Mouse (Mus musculus) hindbrain, embryonic 10.5 days (tissue): ENCODE measurements around the gene B4galt1. TPM values are rescaled to one million over a fixed set of nuclear protein-coding genes. Genes with fewer than 3 reads are reported as not detected.

Source experiments
- DNase-seq: peaks from one replicate; pipeline ENCODE4 v3.0.0-alpha.2; 2017; ENCODE audit warnings: low spot score
- H3K27ac ChIP-seq: fragments of 300-500 bp; sonication (generic); 2 replicates; pipeline ENCODE4 v1.5.1; 2016; ENCODE audit warnings: mild to moderate bottlenecking, moderate library complexity
- H3K27me3 ChIP-seq: fragments of 300-500 bp; sonication (generic); 2 replicates; pipeline ENCODE4 v1.6.1; 2016; ENCODE audit warnings: mild to moderate bottlenecking; ENCODE audit not compliant: poor library complexity, insufficient read depth, severe bottlenecking
- H3K36me3 ChIP-seq: fragments of 300-500 bp; sonication (generic); 2 replicates; pipeline ENCODE4 v1.6.1; 2016; ENCODE audit warnings: mild to moderate bottlenecking, moderate library complexity
- H3K4me1 ChIP-seq: fragments of 300-500 bp; sonication (generic); replicated peaks from 2 replicates; pipeline ENCODE4 v1.6.1; 2016; ENCODE audit warnings: mild to moderate bottlenecking
- H3K4me3 ChIP-seq: fragments of 300-500 bp; sonication (generic); 2 replicates; pipeline ENCODE4 v1.5.1; 2016; ENCODE audit warnings: mild to moderate bottlenecking, moderate library complexity
- H3K9me3 ChIP-seq: fragments of 300-500 bp; sonication (generic); 2 replicates; pipeline ENCODE4 v1.6.1; 2016; ENCODE audit warnings: mild to moderate bottlenecking, moderate library complexity
- WGBS: fragments of 180-500 bp; shearing (Covaris S2); methylation state at CpG from one replicate; pipeline ENCODE4 v1.1.7; 2016; 5-methylcytosine and 5-hydroxymethylcytosine counted together
- polyA plus RNA-seq: library from polyadenylated mRNA; unstranded; fragments of >200 nt; fragmentation: Nextera tagmentation; extraction: Ambion mirVana; gene quantifications from 2 replicates; pipeline ENCODE4 v1.2.1, GENCODE M21; 2016

B4galt1 gene
- polyA plus RNA-seq, 1 experiment from 2014 or later, result 15.2 TPM

DNA sequence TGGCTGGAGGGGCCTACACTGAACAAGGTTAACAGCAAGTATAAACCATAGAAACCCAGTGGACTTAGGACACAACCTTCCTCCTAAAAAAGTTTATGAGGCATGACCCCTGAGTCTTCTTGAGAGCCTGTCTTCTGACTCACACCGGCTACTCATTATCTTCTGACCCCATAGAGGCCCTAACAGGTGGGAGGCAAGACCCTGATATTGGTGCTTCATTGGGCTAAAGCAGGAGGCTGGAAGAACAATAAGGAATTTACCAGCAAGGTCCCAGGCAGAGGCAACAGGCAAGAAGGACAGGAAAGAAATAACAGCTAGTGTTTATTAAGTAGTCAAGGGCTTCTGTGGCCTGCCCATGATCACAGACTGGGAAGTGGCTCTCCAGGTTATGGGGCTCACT is 32.9 kb downstream of the B4galt1 start:
- no peak overlapping the region for H3K4me3 ChIP-seq

DNA sequence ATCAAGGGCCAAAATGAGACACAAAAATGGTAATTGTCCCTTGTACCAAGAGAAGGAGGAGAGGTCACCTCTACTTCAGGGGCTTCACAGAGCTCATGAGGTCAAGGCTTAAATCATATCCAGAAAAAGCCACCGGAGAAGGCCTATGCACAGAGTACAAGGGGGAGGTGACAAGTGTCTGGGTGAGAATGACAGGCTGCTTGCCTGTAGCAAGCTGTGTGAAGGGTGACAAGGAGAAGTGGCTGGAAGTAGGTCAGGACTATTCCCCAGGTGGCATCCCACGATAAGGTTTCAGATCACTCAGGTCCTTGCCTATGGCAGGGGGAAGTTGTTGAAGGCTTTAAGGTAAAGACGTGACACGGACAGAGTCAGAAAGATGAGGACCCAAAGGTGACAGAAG is 33.8 kb downstream of the B4galt1 start:
- Histone ChIP-seq H3K4me1 (peaks cover 7% of the 10 kb centered on the region; the same call in 1 of the 2 replicates), H3K27ac (no peak overlapping the region), H3K4me3 (no peak overlapping the region), H3K9me3 (no peaks in the 10 kb centered on the region), H3K36me3 (peaks cover 51% of the 10 kb centered on the region), H3K27me3 (no peaks in the 10 kb centered on the region)
- DNase-seq, result no peak
- WGBS, result 93% methylated on average over 4 of the region's 4 CpGs

More for the DNA sequence above, 32.9 kb downstream of the B4galt1 start:
- H3K27me3 ChIP-seq, result no peaks in the 10 kb centered on the region
- DNase-seq, result no peak
- no peaks in the 10 kb centered on the region for H3K9me3 ChIP-seq
- H3K4me1 ChIP-seq, result peaks cover 4% of the 10 kb centered on the region; the same call in 1 of the 2 replicates
- peaks cover 47% of the 10 kb centered on the region for H3K36me3 ChIP-seq
- 96% methylated on average over 1 of the region's 1 CpGs for WGBS
- no peak overlapping the region for H3K27ac ChIP-seq

DNA sequence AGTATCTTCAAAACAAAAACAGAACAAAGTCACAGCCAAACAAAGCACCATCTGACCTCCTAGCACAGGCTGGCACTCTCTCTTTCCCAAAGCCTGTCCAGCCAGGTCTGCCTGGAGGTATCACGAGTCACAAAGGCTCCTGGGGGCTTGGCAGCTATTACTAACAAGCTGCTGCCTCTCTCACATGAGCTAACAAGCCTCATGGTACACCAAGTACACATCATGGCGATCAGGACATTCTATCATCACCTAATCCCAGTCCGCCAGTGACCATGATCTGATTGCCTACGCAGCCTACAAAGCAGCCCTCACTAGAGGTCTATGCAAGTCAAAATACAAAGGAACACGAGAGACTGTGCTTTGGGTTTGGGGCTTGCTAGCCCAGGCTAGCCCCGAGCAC is 34.7 kb downstream of the B4galt1 start:
- Histone ChIP-seq H3K27ac (no peak overlapping the region), H3K4me3 (no peak overlapping the region), H3K36me3 (peaks cover 58% of the 10 kb centered on the region), H3K9me3 (no peaks in the 10 kb centered on the region), H3K27me3 (no peaks in the 10 kb centered on the region), H3K4me1 (0 out of 2 replicates have a peak, but pooled peaks cover 3% of the 10 kb centered on the region)
- WGBS, result 92% methylated on average over 6 of the region's 6 CpGs
- DNase-seq, result no peak

DNA sequence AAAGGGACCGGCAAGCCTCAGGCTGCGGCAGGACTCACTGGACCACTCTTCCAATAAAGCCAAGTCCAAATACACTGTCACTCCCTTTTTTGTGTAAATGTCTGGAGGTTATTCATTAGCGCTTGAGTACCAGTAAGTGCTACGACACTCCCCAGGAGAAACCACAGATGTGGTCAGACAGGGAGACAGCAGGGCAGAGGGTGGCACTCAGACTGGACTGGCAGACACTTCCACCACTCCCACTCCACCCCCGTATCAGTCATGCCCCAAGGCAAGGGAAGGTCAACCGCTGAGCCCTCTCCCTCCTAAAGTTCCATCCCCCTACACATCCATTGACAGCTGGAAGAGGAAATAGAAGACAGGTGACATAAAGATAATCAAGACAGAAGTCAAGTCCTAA is 35.4 kb downstream of the B4galt1 start:
- H3K4me3 ChIP-seq, result no peak overlapping the region
- H3K27ac ChIP-seq, result no peak overlapping the region
- DNase-seq, result no peak
- WGBS, result 87% methylated on average over 6 of the region's 6 CpGs
- H3K27me3 ChIP-seq, result no peaks in the 10 kb centered on the region
- H3K4me1 ChIP-seq, result 0 out of 2 replicates have a peak, but pooled peaks cover 3% of the 10 kb centered on the region
- H3K36me3 ChIP-seq, result peaks cover 62% of the 10 kb centered on the region
- H3K9me3 ChIP-seq, result no peaks in the 10 kb centered on the region

- Histone ChIP-seq H3K4me1 (0 out of 2 replicates have a peak, but pooled peaks cover 3% of the 10 kb centered on the region), H3K27me3 (no peaks in the 10 kb centered on the region), H3K36me3 (peaks cover 59% of the 10 kb centered on the region), H3K4me3 (no peak overlapping the region), H3K27ac (no peak overlapping the region), H3K9me3 (no peaks in the 10 kb centered on the region)
- WGBS, result 92% methylated on average over 12 of the region's 12 CpGs
- no peak for DNase-seq
Measured at GRCm38 (mm10) chr4:40817936-40818335, 35.9 kb downstream of the B4galt1 start.

- 42% methylated on average over 12 of the region's 12 CpGs for WGBS
- H3K36me3 ChIP-seq, result peaks cover 62% of the 10 kb centered on the region
- H3K27me3 ChIP-seq, result no peaks in the 10 kb centered on the region
- no peaks in the 10 kb centered on the region for H3K9me3 ChIP-seq
- DNase-seq, result no peak
- no peak overlapping the region for H3K4me3 ChIP-seq
- no peak overlapping the region for H3K27ac ChIP-seq
- 0 out of 2 replicates have a peak, but pooled peaks cover 3% of the 10 kb centered on the region for H3K4me1 ChIP-seq
Measured at GRCm38 (mm10) chr4:40815775-40816372, 37.9 kb downstream of the B4galt1 start.

GRCm38 (mm10) chr4:40815120-40815519 is 38.7 kb downstream of the B4galt1 start:
- 0 out of 2 replicates have a peak, but pooled peaks cover 3% of the 10 kb centered on the region for H3K4me1 ChIP-seq
- WGBS, result 89% methylated on average over 3 of the region's 3 CpGs
- no peak overlapping the region for H3K4me3 ChIP-seq
- H3K36me3 ChIP-seq, result peaks cover 62% of the 10 kb centered on the region
- DNase-seq, result no peak
- no peaks in the 10 kb centered on the region for H3K27me3 ChIP-seq
- H3K9me3 ChIP-seq, result no peaks in the 10 kb centered on the region
- H3K27ac ChIP-seq, result no peak overlapping the region

- WGBS, result 87% methylated on average over 6 of the region's 6 CpGs
Measured at GRCm38 (mm10) chr4:40814359-40814758, 39.4 kb downstream of the B4galt1 start.

DNA sequence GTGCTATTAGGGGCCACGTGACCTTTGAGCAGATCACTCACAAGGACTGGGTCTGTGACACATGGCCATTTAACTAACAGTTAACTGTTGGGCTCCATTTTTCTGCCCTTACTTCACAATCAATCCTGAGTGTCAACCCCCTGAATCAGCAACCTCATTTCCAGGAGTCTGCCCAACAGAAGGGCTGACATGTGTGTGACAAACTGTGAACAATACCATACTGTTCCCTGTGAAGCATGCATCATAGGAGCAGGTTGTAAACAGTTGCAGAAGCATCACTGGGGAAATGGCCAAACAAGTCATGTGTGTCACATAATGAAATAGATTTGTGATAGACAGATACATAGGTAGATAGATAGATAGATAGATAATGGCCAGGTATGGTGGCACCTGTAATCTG is 40.9 kb downstream of the B4galt1 start:
- Histone ChIP-seq H3K27ac (no peak overlapping the region), H3K9me3 (no peaks in the 10 kb centered on the region), H3K27me3 (no peaks in the 10 kb centered on the region), H3K4me3 (no peak overlapping the region), H3K4me1 (0 out of 2 replicates have a peak, but pooled peaks cover 3% of the 10 kb centered on the region), H3K36me3 (peaks cover 68% of the 10 kb centered on the region)
- 95% methylated on average over 1 of the region's 1 CpGs for WGBS
- no peak for DNase-seq

More at GRCm38 (mm10) chr4:40814359-40814758, 39.4 kb downstream of the B4galt1 start:
- Histone ChIP-seq H3K9me3 (no peaks in the 10 kb centered on the region), H3K4me3 (no peak overlapping the region), H3K27ac (no peak overlapping the region), H3K27me3 (no peaks in the 10 kb centered on the region), H3K4me1 (0 out of 2 replicates have a peak, but pooled peaks cover 3% of the 10 kb centered on the region), H3K36me3 (peaks cover 66% of the 10 kb centered on the region)
- DNase-seq, result no peak

DNA sequence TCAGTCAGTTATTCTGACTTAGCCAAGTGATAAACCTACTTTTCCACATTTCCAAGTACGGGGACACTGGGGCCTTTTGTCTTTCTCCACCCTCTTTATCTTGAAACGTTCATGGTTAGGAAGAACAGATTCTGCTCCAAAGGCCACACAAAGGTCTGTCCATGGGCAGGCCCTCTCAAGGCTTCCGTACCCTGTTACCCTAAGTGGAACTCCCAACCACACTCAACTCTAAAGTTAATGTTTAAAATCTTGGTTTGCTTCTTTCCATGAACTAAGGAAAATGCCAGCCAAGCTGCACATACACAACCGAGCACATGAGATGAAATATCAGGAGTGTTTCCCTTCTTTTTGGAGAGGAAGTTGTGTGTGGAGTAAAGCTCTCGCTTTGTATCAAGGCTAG is 43.3 kb downstream of the B4galt1 start:
- peaks cover 72% of the 10 kb centered on the region for H3K36me3 ChIP-seq

DNA sequence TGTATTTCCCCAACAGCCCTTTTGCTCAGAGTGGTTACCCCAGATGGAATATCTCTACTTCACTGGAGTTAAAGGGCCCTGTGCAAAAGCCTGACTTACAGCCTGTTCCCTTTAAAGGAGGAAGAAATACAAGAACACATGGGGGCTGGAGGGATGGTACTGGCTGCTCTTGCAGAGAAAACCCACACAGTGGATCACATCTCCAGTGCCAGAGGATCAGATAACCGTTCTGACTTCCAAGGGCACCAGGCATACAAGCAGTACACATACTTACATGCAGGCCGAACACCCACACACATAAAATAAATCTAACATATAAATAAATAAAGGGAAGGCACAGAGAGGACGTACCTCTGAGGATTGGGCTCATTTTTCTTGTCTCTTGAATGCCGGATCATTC is 46.4 kb downstream of the B4galt1 start:
- no peak overlapping the region for H3K4me3 ChIP-seq
- peaks cover 69% of the 10 kb centered on the region for H3K36me3 ChIP-seq
- DNase-seq, result no peak
- H3K4me1 ChIP-seq, result no peaks in the 10 kb centered on the region
- H3K9me3 ChIP-seq, result no peaks in the 10 kb centered on the region
- H3K27ac ChIP-seq, result no peak overlapping the region
- whole genome bisulfite sequencing, result 88% methylated on average over 4 of the region's 4 CpGs
- H3K27me3 ChIP-seq, result no peaks in the 10 kb centered on the region

More for the DNA sequence above, 43.3 kb downstream of the B4galt1 start:
- no peak overlapping the region for H3K4me3 ChIP-seq
- H3K27me3 ChIP-seq, result no peaks in the 10 kb centered on the region
- H3K9me3 ChIP-seq, result no peaks in the 10 kb centered on the region
- no peaks in the 10 kb centered on the region for H3K4me1 ChIP-seq
- no peak for DNase-seq
- no peak overlapping the region for H3K27ac ChIP-seq
- WGBS, result 92% methylated on average over 5 of the region's 5 CpGs

DNA sequence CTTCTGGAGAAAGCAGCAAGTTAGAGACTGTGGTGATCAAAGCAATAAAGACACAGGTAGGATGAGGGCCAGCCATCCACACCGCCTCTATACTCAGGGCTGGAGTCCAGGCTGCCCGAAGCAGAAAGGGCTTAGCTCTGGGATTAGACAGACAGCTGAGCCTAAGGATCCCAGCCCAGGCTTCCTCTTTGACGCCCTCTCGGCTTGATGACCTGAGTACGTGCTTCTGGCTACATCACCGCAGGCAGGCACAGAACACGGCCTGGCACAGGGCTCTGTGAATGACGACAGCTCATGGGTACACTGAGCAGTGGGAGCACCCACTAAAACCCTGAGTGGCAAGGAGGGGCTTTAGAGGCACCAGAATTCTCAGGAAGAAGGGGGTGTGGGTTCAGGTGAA is 48.4 kb downstream of the B4galt1 start:
- no peak for DNase-seq
- Histone ChIP-seq H3K4me1 (0 out of 2 replicates have a peak, but pooled peaks cover 4% of the 10 kb centered on the region), H3K27ac (no peak overlapping the region), H3K27me3 (no peaks in the 10 kb centered on the region), H3K9me3 (no peaks in the 10 kb centered on the region), H3K36me3 (peaks cover 50% of the 10 kb centered on the region), H3K4me3 (no peak overlapping the region)
- WGBS, result 90% methylated on average over 8 of the region's 8 CpGs

DNA sequence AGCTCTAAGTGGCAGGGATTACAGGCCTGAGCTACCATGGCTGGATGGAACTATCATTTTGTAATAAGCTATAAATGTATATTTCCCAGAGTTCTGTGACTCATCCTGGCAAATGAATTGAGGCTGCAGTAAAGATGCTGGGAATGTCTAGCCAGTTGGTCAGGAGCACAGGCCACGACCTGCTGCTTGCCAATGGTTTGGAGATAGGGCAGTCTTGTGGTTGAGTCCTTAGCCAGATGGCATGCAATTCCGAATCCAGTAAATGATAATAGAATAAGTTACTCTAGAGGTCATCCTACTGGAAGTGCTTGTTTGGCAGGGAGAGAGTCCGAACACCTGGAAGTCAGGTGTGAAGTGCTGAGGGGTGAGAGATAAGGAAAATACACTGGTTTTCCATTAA is 51.0 kb downstream of the B4galt1 start:
- WGBS, result 86% methylated on average over 3 of the region's 3 CpGs
- Histone ChIP-seq H3K36me3 (peaks cover 33% of the 10 kb centered on the region), H3K4me1 (0 out of 2 replicates have a peak, but pooled peaks cover 4% of the 10 kb centered on the region), H3K27me3 (no peaks in the 10 kb centered on the region), H3K9me3 (no peaks in the 10 kb centered on the region), H3K27ac (no peak overlapping the region), H3K4me3 (no peak overlapping the region)
- DNase-seq, result no peak
